Mouse (Mus musculus): ENCODE measurements around the gene Ndufa4l2. TPM values are rescaled to one million over a fixed set of nuclear protein-coding genes. Genes with fewer than 3 reads are reported as not detected.

The Ndufa4l2 gene
- polyA plus RNA-seq (2012; rRNA removed) = 1.8 and 2.2 TPM in 2 replicates

GRCm38 (mm10) chr10:127514764-127515163 lies at the start of gene Ndufa4l2:
Ndufa4l2 (plus strand) TSS chr10:127514967.

DNA sequence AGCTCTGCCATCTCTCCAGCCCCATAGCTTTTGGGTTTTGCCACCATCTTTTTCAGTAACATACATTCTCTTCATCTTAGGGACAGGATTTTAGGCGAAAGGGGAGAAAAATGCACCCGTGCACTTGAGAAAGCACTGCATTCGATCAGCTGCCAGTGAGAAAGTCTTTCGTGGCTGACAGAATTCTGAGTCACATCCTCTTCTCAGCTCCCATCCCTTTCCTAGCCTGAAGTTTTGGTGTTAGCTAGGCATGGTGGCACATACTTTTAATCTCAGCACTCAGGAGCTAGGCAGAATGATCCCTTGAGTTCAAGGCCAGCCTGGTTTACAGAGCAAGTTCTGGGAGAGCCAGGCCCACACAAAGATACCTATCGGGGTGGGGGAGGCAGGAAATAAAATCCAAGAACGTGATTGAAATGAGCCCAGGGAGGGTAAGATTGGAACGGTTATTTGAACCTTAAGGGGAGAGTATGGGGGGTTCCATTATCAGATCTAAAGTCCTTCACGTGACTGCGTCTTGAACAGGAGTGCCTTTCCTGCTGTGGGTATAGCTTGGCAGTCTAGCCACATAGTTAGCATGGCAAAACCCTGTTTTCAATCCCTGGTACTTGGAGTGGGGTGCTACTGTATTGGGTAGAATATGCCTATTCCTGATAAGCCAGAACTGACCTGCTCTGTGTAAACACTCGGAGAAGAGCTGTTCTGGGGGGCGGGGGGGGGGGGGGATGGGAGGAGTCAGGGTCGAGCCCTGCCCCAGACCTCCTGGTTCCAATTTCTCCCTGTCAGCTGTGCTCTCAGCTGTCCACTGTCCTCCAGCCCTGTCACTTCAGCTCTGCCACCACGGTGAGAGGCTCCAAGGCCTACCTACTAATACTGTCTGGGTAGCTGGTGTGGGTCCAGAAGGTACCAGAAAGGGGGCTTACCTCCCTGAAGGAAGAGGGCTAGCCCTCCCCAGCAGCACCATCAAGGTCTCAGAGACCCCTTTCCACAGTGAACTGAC lies 13.6 kb upstream of the Ndufa4l2 start, which contains the start of gene Stac3:
TSS of gene Stac3 (plus strand) at position 793 of the 1,000 bp plus-strand sequence.

DNA sequence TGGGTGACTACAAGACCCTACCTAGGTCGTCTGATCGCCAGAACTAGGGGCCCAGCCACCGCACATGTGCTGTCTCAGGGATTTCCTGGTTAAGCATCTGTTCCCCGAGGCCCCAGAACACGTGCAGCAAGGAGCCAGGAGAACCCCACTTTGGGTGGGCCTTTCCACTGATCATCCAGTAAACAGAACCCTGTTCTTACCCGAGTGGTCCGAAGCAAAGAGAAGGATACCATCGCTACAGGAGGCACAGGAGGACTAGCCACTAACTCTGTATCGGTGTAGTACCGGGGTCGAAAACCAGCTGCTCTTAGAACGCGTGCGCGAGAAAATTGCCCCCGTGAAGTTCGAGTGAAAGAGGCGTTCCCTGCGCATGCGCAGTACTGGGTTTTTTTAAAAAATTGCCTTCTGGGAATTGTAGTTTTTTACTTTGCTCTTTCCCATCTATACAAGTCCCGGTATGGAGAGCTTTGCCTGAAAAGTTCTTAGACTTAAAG lies 7.4 kb downstream of the Ndufa4l2 start, which contains the start of gene Shmt2:
TSS of gene Shmt2 (minus strand) at position 357 of the 494 bp plus-strand sequence.

GRCm38 (mm10) chr10:127534036-127534928 lies 19.5 kb downstream of the Ndufa4l2 start, which contains the start of gene Nxph4:
Nxph4 (minus strand) TSS chr10:127534559.

Other genes starting within 250 kb of the Ndufa4l2 start
- 57.7 and 61.0 TPM in 2 replicates for gene Dctn2, start 248.6 kb upstream of the Ndufa4l2 start, polyA plus RNA-seq (2012; rRNA removed)
- gene Mbd6, start 225.9 kb upstream of the Ndufa4l2 start, polyA plus RNA-seq (2012; rRNA removed) = 7.4 and 10.9 TPM in 2 replicates
- 62.7 and 64.4 TPM in 2 replicates for gene Mars, start 203.2 kb upstream of the Ndufa4l2 start, polyA plus RNA-seq (2012; rRNA removed)
- gene Arhgap9, start 193.0 kb upstream of the Ndufa4l2 start, polyA plus RNA-seq (2012; rRNA removed) = 7.4 and 9.7 TPM in 2 replicates
- gene Gli1, start 173.0 kb upstream of the Ndufa4l2 start, polyA plus RNA-seq (2012; rRNA removed) = 0.95 and 0.98 TPM in 2 replicates
- gene Inhbe, start 160.6 kb upstream of the Ndufa4l2 start, polyA plus RNA-seq (2012; rRNA removed) = 0.46 and 0.53 TPM in 2 replicates
- 1.1 and 1.6 TPM in 2 replicates for gene Inhbc, start 144.5 kb upstream of the Ndufa4l2 start, polyA plus RNA-seq (2012; rRNA removed)
- gene R3hdm2, start 134.6 kb upstream of the Ndufa4l2 start, polyA plus RNA-seq (2012; rRNA removed) = 8.5 and 11.2 TPM in 2 replicates
- 0.36 and 1.6 TPM in 2 replicates for gene Stac3, start 13.3 kb upstream of the Ndufa4l2 start, polyA plus RNA-seq (2012; rRNA removed)
- 83.1 and 90.5 TPM in 2 replicates for gene Shmt2, start 7.5 kb downstream of the Ndufa4l2 start, polyA plus RNA-seq (2012; rRNA removed)
- gene Nxph4, start 19.6 kb downstream of the Ndufa4l2 start, polyA plus RNA-seq (2012; rRNA removed) = not detected in 2 replicates
- 17.1 and 18.2 TPM in 2 replicates for gene Lrp1, start 106.2 kb downstream of the Ndufa4l2 start, polyA plus RNA-seq (2012; rRNA removed)
- gene Stat6, start 128.0 kb downstream of the Ndufa4l2 start, polyA plus RNA-seq (2012; rRNA removed) = 9.8 and 11.0 TPM in 2 replicates
- 5.7 and 6.6 TPM in 2 replicates for gene Nemp1, start 151.9 kb downstream of the Ndufa4l2 start, polyA plus RNA-seq (2012; rRNA removed)
- gene Nab2, start 153.6 kb downstream of the Ndufa4l2 start, polyA plus RNA-seq (2012; rRNA removed) = 3.7 and 3.8 TPM in 2 replicates
- 0.22 and 0.26 TPM in 2 replicates for gene Myo1a, start 190.2 kb downstream of the Ndufa4l2 start, polyA plus RNA-seq (2012; rRNA removed)
- 19.2 and 23.8 TPM in 2 replicates for gene Tac2, start 209.5 kb downstream of the Ndufa4l2 start, polyA plus RNA-seq (2012; rRNA removed)
- 2.1 and 2.3 TPM in 2 replicates for gene Zbtb39, start 224.6 kb downstream of the Ndufa4l2 start, polyA plus RNA-seq (2012; rRNA removed)
- 8.2 and 9.1 TPM in 2 replicates for gene Gpr182, start 236.8 kb downstream of the Ndufa4l2 start, polyA plus RNA-seq (2012; rRNA removed)
- gene Rdh1, start 244.8 kb downstream of the Ndufa4l2 start, polyA plus RNA-seq (2012; rRNA removed) = 0.12 and 0.14 TPM in 2 replicates
- gene Rdh16f1, start 244.8 kb downstream of the Ndufa4l2 start, polyA plus RNA-seq (2012; rRNA removed) = 0.06 and 0.10 TPM in 2 replicates